Mouse (Mus musculus): ENCODE measurements around the gene D630045J12Rik.

- TF ChIP-seq CTCF (IDR thresholded peaks at IDR 0.05; ENCODE audit: low read depth) (no peak), EP300 (IDR thresholded peaks at IDR 0.05; ENCODE audit: low read depth) (no peak)
Observed at GRCm38 (mm10) chr6:38203820-38204219, 50.0 kb downstream of the D630045J12Rik start.
